Mouse (Mus musculus) gastrocnemius, adult 2 months (tissue): ENCODE data around the gene Nr1d2. TPM values are rescaled to one million over a fixed set of nuclear protein-coding genes. Genes with fewer than 3 reads are reported as not detected.
"Not testable (repeated sequence)": the region's sequence is repeated elsewhere in the genome, so short reads cannot be mapped to it uniquely, and the experiment has no call there.

Experiments
- DNase-seq: peaks from one replicate; pipeline ENCODE4 v3.0.0; 2022
- H3K27ac ChIP-seq: fragments of 200-600 bp; 2 replicates; pipeline ENCODE4 v1.8.1; 2022; ENCODE audit warnings: mild to moderate bottlenecking
- H3K4me3 ChIP-seq: fragments of 200-600 bp; 2 replicates; pipeline ENCODE4 v1.8.1; 2022; ENCODE audit warnings: mild to moderate bottlenecking, moderate library complexity
- CTCF ChIP-seq: fragments of 200-600 bp; IDR thresholded peaks from 2 replicates; pipeline ENCODE4 v1.8.1; 2022; ENCODE audit warnings: antibody characterized with exemption, mild to moderate bottlenecking, moderate library complexity
- intact Hi-C: fragments of 180-260 bp; cut with DNase I; formaldehyde crosslinking; loops from one replicate; pipeline ENCODE4 v1.15.1; 2025
- total RNA-seq, 2 experiments: library from RNA; stranded (reverse); gene quantifications; 2 replicates each; pipeline ENCODE4 v1.2.3; 2021

Gene Nr1d2
- total RNA-seq, 2 experiments from 2014 or later = 49.9 to 91.6 TPM

DNA sequence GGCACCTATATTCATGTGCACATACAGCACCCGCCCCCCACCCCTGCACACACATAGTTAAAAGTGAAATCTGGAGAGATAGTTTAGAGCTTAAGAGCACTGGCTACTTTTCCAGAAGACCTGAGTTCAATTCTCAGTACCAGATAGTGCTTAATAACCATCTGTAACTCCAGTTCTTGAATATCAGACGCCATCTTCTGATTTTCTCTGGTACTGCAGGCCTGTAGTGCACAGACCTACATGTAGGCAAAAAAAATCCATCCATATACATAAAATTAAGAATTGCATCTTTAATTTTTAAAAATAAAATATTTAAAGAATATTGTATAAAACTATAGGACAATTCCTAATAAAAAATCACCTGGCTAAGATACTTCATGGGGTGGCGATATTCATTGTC lies 22.3 kb upstream of the Nr1d2 start:
- intact Hi-C loops = loop anchor here (10.0 kb wide), 1 partner anchor 634 kb away; the partner anchor contains the start of gene Ube2e2
- Histone ChIP-seq H3K27ac (no peak overlapping the region), H3K4me3 (no peak overlapping the region)
- peak; percentile 7; the same call in 1 of the 2 replicates for TF ChIP-seq CTCF
- DNase-seq = no peak

DNA sequence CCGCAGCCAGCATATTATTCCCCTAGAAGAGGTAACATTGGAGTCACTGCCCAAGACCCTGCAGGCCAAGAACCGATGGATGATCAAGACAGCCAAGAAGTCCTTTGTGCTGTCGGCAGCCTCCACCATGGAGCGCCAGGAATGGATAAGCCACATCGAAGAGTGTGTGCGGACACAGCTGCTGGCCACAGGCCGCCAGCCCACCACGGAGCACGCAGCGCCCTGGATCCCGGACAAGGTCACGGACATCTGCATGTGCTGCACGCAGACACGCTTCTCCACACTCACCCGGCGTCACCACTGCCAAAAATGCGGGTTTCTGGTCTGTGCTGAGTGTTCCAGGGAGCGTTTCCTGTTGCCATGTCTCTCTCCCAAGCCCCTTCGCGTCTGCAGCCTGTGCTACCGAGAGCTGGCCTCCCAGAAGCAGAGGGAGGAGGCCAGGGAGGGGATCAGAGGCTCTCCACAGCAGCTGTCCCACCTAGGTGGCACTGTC lies 3.8 kb upstream of the Nr1d2 start:
- no peak overlapping the region for H3K4me3 ChIP-seq
- no peak for DNase-seq
- intact Hi-C loops = no loop called here
- no peak for TF ChIP-seq CTCF
- no peak overlapping the region for H3K27ac ChIP-seq

DNA sequence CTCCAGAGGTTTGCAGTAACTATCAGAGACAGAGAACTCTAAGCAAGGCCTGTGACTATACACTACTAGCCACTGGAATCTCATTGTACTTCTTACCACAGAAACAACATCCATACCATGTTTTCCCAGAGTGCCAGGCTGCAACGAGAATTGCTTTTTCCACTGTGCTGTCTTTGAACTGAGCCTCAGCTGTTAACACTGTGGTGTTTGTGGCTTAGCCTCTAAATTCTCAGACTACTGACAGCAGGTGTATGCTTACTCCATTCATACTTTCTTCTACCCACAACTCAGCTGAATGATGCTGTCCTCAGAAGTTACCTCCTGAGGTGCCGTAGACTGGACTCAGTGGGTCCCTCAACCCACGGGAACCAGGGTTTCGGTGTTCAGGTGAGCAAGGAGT lies 2.9 kb upstream of the Nr1d2 start:
- DNase-seq = no peak
- intact Hi-C loops = no loop called here
- Histone ChIP-seq H3K27ac (no peak overlapping the region), H3K4me3 (no peak overlapping the region)
- TF ChIP-seq CTCF = no peak

DNA sequence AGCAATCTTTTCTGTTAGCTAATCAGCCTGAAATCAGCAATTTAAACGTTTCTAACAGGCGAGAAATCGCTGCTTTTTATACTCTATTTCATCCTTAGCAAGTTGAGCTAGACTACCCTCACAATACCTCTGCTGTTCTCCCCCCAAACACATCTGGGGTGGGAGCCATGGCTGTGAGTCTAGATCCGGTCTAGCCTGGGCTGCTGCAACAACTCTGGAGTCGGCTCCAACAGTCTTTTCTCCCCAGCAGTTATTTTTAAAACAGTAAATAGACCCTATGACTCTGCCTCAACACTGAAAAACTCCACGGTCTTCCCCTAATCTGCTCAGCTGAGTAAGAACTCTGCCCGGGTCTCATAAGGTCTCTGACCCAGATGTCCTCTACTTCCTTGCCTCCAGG lies 1.2 kb upstream of the Nr1d2 start:
- Histone ChIP-seq H3K4me3 (no peak overlapping the region), H3K27ac (peak overlapping the region; percentile 100)
- no peak for DNase-seq
- intact Hi-C loops = no loop called here
- no peak for TF ChIP-seq CTCF

DNA sequence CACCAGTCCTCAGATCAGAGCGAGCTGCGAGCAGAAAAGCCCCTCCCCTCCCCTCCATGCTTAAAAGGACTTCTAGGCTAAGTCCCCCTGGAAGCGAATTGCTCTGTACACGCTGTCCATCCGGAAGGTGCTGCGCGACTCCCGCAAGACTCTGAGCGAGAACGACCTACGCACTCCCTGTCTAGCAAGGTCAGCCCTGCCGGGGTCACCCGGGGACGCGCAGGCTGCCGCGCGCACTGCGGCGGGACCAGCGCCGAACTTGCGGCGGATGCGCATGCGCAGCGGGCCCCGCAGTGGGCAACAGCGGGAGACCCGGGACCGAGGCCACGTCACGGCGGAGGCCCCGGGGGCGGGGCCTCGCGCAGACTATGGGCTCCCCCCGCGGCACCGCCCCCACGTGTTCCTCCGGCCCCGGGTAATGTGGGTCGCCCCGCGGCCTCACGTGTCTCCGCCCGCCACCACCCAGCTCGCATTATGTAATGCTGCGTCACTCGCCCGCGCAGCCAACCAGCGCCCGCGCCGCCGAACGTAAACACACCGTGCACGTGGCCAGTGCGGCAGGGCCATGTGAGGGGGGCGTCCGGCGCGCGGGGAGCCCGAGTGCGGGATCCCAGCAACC lies 687 bp downstream of the Nr1d2 start:
- intact Hi-C loops = loop anchor here (5.0 kb wide), 1 partner anchor 34 kb away; the partner anchor contains the start of genes Nkiras1 and Rpl15
- peak overlapping the region; percentile 99 for H3K4me3 ChIP-seq
- peak; percentile 99 for DNase-seq
- TF ChIP-seq CTCF = no peak
- peak overlapping the region; percentile 100 for H3K27ac ChIP-seq

DNA sequence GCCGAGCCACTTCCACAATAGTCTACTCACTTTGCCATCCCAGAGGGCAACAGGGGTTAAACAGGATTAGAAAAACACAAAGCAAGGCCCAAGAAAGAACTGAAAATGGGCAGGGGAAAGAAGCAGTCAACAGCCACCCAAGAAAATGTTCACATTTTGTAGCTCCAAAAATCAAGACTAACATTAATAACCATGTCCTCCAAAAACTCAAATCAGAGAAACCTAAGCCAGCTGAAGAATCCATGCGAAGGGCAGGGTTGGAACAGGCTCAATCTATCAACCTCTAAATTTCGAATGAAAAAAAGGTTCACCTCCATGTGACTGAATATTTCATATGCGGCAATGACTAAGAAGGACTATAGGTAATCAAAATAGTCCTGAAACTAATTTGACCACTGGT lies 1.5 kb downstream of the Nr1d2 start:
- no peak for TF ChIP-seq CTCF
- peak overlapping the region; percentile 99 for H3K4me3 ChIP-seq
- intact Hi-C loops = loop anchor here (5.0 kb wide), 1 partner anchor 35 kb away; the partner anchor contains the start of genes Nkiras1 and Rpl15
- no peak for DNase-seq
- peak overlapping the region; percentile 100 for H3K27ac ChIP-seq

DNA sequence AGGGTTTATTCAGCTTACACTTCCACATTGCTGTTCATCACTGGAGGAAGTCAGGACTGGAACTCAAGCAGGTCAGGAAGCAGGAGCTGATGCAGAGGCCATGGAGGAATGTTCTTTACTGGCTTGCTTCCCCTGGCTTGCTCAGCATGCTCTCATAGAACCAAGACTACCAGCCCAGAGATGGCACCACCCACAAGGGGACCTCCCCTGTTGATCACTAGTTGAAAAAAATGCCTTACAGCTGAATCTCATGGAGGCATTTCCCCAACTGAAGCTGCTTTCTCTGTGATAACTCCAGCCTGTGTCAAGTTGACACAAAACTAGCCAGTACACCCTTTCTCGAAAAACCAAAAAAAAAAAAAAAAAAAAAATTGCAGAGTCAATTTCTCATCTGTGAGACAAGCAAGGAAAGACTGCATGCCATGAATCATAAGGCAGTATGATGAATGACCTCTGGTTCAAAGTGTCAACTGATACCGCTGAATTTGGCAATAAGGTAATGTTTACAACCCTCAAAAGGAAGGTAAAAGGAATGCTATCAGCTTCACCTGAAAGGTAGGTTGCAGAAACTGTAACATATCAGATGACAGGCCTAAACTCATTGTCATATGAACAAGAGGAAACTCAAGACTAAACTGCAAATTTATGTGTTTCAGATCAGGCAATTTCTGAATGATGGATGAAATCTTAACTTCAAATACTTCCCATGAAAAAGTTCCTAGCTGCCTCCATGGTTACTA lies 2.3 kb downstream of the Nr1d2 start:
- intact Hi-C loops = loop anchor here (5.0 kb wide), 1 partner anchor 36 kb away; the partner anchor contains the start of genes Nkiras1 and Rpl15
- Histone ChIP-seq H3K27ac (peak overlapping the region; percentile 100), H3K4me3 (peak overlapping the region; percentile 99)
- DNase-seq = not testable (repeated sequence)

DNA sequence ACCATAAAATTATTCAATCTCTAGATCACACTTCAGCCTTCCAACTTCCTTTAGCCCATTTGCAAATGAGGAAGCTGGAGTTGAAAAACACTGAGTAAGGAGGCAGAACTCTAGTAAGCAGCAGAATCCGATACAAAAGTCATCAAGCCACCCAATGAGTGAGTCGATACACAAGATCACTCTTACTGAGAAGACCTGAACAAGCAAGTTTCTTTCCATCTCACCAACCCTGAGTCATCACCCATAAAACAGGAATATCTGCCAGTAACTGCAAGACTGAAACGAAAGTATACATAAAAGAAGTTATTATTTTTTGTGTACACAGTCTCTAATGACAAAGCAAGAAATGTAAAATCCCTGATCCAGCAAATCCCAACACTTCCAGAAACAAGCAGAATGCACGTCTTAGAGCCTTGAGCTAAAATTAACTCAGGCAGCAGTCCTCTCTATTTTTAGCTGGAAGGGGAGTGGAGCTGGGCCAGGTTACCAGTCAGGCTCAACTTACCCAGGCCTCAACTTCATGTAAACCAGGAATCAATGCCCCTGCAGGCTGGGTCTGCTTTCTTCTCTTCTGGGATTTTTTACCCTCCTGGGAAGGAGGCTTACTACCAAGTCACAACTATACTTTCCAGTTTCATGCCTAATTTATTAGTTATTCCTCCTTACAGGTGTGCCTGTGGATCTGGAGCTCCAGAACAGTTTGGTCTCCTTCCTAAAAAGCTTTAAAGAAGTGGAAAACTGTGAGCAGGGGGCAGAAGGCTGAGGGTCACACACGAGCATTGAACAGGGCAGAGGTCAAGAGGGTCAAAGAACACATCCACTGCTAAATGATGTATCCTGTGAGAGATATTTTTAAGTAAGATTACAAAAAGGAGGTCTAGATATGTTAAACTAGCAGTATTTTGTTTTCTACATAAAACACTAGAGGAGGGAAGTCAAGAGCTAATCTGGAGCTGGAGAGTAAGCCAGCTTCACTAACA lies 4.7 kb downstream of the Nr1d2 start:
- intact Hi-C loops = no loop called here
- Histone ChIP-seq H3K4me3 (peak overlapping the region; percentile 65), H3K27ac (peak overlapping the region; percentile 100)
- DNase-seq = peak; percentile 79
- TF ChIP-seq CTCF = no peak

DNA sequence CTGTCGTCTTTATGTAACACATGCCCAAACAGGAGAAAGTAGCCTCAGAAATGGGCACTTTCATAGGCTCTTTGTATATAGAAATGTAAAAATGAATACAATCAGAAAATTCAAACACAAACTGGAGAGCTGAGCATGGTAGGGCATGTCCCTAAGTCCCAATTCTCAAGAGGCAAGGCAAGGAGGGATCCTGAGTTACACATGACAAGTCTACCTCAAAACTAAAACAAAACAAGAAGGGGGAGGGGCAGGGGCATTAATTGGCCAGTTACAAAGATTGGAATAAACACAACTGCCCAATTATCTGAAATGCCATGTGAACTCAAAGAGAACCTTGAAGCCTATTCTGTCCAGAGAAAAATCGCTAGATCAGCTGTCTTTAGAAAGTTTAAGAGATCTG lies 5.9 kb downstream of the Nr1d2 start:
- Histone ChIP-seq H3K4me3 (peak overlapping the region; percentile 65), H3K27ac (peak overlapping the region; percentile 100)
- TF ChIP-seq CTCF = no peak
- DNase-seq = no peak
- intact Hi-C loops = no loop called here

DNA sequence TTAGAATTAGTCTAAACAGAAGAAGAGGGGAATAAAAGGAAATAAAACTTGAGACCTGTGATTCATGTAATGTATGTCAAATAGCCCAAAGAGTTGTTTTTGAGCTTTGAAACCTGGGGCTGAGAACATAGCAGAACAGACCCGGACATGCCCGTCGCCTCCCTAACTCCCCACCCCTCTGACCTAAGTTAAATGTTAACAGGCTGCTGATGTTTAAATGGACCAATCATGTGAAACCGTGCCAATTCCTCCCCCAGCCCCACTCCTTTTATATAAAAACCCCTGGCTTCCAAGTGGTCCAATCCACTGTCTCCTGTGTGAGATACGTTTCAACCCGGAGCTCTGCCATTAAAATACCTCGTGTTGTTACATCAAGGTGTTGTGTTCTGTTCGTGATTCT lies 7.1 kb downstream of the Nr1d2 start:
- intact Hi-C loops, DNase-seq: not testable (repeated sequence)
- Histone ChIP-seq H3K27ac (peak overlapping the region; percentile 100; the same call in 1 of the 2 replicates), H3K4me3 (peak overlapping the region; percentile 65; the same call in 1 of the 2 replicates)

DNA sequence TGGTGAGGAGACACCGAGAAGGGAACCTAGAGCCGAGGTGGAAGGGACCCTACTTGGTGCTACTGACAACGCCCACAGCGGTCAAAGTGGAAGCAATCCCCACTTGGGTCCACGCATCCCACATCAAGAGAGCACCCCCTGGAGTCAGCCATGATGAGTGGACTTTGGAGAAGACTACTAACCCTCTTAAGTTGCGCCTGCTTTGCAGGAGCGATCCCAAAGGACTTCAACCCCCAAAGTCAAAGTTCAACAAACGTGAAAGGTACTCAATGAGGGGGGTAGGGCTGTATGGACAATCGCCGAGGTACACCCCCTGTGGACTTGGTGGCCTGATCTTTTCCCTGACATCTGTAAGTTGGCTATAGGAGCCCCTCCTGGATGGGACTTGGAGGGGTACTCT lies 9.2 kb downstream of the Nr1d2 start:
- intact Hi-C loops, H3K4me3 ChIP-seq, DNase-seq, H3K27ac ChIP-seq: not testable (repeated sequence)

DNA sequence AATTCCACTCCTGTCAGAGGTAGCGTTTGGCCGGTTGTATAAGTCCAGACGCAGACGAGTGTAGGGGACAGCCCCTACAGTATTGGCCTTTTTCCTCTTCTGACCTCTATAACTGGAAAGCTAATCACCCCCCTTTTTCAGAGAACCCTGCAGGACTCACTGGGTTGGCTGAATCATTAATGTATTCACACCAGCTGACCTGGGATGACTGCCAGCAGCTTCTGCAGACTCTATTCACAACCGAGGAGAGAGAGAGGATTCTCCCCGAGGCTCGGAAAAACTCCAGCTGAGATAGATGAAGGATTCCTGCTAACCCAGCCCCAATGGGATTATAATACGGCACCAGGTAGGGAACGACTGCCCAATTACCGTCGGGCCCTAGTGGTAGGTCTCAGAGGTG lies 12.7 kb downstream of the Nr1d2 start:
- peak overlapping the region; percentile 68 for H3K27ac ChIP-seq
- peak overlapping the region; percentile 49 for H3K4me3 ChIP-seq
- intact Hi-C loops = not testable (repeated sequence)
- peak; percentile 35 for DNase-seq

DNA sequence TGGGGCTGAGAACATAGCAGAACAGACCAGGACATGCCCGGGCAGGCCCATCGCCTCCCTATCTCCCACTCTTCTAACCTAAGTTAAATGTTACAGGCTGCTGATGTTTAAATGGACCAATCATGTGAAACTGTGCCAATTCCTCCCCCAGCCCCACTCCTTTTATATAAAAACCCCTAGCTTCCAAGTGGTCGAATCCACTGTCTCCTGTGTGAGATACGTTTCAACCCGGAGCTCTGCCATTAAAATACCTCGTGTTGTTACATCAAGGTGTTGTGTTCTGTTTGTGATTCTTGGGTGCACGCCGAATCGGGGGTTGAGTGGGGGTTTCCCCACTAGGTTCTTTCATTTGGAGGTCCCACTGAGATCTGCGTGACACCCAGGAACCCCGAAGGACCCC lies 13.5 kb downstream of the Nr1d2 start:
- DNase-seq, H3K4me3 ChIP-seq, intact Hi-C loops: not testable (repeated sequence)
- peak overlapping the region; percentile 54 for H3K27ac ChIP-seq
